Mouse (Mus musculus): Measurements from ENCODE around the gene Ccl6.
A peak's percentile ranks its signal among the peaks of the same experiment; 100 is the strongest.

The Ccl6 gene

DNA sequence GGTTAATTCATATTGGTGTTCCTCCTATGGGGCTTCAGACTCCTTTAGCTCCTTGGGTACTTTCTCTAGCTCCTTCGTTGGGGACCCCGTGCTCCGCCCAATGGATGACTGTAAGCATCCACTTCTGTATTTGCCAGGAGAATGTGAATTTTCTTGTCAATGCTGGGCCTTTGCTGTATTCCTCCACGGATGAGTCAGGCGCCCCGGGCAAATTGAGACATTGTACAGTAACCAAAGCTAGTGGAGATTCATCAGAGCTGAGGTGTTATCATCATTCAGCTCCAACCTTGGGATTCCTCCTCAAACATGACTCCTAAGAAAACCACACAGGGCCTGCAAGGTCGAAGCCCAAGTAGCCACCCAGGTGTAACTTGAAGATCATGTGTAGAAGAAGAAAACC, 4.9 kb upstream of the Ccl6 start:
- no peak for DNase-seq (ENCODE audit: inconsistent ontology term)

GRCm38 (mm10) chr11:83595669-83596455, 3.0 kb upstream of the Ccl6 start:
- no peak for DNase-seq (ENCODE audit: inconsistent ontology term)

DNA sequence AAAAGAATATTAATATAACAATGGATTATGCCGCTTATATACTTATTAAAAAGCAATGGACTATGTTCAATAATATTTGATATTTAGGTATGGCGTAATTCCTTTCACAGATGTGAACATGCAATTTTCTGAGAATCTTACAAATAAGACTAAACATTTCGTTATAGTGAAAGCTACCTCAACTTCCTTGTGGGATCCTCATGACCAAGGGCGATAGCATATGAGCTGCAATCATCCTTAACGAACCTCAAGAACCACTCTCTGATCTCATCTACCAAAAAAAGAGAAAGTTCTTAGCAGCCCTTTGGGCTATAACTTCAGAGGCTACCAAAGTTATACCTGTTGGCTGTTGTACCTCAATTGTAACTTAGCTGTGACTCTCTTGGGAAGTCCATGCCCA, 566 bp upstream of the Ccl6 start:
- DNase-seq (ENCODE audit: inconsistent ontology term): no peak

GRCm38 (mm10) chr11:83584232-83584631, 8.7 kb downstream of the Ccl6 start:
- no peak for DNase-seq (ENCODE audit: inconsistent ontology term)

DNA sequence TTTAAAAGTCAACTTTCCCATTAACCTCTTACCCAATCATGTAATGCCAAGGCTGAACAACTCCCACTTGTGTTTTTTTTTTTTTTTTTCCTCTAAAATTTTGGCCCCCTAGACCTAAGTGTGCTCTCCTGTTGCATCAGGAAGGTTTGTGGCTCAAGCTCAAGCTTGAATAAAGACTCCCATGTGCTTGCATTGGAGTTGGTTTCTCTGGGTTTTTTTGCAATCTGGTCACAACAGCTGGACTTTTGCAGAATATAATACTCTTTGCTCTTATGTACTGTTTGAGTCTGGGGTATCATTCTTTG, 9.5 kb downstream of the Ccl6 start:
- no peak for DNase-seq (ENCODE audit: inconsistent ontology term)

DNA sequence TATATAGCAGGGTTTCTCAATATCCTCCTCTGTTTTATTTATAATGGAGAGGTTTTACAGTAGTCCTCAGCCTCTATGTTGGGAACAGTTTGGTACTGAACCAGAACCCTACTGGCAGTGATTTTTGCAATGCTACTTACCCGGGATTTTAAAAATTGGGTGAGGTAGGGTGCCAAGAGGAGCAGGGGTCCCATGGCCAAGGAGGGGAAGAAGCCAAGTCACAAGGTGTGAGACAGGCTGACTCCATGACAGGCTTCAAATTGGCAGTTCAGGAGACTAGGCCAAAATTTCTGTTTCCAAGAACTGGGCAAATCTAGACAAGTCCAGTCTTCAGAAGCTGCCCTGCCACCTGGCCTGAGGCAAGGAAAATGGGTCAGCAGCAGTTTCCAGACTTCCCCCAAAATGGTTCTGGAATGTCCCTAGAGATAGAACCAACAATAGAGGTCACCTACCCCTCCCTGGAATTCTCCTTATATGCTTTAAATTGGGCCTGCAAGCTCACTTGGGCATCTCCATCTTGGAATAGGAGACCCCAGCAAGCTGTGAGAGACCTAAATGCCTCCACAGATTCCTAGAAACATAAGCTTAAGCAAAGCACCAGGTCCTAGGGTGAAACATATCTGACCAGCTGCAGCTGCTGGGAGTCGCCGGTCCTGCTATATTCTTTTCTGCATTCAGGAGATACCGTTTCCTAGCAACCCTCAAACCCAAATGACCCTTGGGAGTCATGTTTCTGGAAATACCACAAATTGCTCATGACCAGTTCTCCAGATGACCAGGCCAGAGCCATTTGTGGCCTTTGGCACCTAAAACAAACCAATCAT, 10.0 kb downstream of the Ccl6 start:
- peak; percentile 27 for DNase-seq (ENCODE audit: inconsistent ontology term)

- no peak for DNase-seq (ENCODE audit: inconsistent ontology term)
Measured at GRCm38 (mm10) chr11:83581626-83582610, 11.0 kb downstream of the Ccl6 start.

DNA sequence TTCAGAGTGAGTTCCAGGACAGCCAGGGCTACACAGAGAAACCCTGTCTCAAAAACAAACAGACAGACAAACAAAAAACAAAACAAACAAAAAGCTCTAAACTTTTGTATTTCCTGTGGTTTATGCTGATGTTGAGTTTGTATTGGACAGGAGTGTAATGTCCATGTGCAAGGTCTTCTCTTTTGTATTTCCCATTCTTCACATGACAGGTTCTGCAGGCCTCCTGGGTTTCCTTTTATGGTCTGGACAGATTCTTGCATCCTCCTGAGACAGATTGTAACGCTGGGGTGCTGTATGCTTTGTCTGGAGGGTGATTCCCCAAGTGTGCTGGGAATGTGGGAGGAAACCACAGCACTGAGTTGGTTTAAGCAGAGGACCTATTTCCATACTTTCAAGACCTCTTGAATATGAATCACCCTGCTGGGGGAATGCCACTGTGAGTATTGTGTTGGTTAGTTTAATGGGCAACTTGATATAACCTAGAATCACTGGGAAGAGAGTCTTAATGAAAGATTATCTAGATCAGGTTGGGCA, 12.1 kb downstream of the Ccl6 start:
- DNase-seq (ENCODE audit: inconsistent ontology term): no peak

- no peak for DNase-seq (ENCODE audit: inconsistent ontology term)
Measured at GRCm38 (mm10) chr11:83578999-83579398, 13.9 kb downstream of the Ccl6 start.

DNA sequence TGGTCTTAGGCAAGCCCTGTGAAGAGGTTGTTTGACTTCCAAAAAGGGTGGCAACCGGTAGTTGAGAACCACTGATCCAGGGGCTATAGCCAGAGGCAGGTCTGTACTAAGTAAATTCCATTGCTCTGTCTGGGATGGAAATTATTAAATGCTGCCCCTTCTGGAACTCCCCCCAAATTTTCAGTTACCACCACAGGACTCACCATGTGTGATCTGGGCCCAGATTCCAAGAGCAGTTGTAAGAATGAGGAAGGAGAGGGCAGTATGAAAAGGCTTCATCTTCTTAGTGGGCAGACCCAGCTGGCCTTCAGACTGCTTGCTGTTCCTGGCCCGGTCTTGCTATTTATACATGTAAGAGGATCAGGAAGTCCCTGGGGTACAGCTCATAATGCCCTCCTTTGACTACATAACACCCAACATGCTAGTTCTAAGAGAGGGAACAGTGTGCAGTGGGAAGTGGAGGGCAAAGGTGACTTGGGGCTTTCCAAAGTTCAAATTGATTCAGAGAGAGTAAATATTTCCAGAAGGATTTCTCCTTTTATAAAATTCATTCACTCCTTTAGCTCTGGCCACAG, 14.6 kb downstream of the Ccl6 start, which contains the start of gene Ccl9:
Gene Ccl9, minus strand, starts transcription at position 451 of the 575 bp plus-strand sequence.
- no peak for DNase-seq (ENCODE audit: inconsistent ontology term)

DNA sequence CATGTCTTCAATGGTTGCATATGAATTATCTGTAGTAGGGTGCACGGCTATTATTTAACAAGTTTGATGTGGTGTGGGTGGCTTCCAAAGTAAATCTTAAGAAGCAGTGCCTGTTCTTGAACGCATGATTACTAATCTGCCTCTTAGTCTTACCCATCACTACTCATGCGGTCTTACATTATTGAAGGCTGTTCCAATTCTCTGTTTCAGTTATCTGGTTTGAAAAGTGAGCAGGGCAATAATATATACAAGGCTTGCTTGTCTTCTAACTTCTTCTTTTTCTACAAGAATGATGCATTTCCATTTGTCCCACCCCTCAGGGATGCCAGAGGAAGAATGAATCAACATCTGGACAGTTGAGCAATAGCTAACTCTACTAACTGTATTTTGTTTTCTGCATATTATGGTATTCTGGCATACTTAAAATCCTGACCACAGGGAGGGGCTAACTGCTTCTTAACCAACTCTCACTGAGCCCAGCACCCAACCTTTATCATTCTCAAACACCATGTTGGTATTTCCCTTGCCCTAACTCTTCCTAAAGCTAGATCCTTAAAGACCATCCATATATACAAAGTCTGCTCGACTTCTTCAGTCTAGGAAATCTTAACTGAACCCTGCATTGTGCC, 15.8 kb downstream of the Ccl6 start:
- DNase-seq (ENCODE audit: inconsistent ontology term): no peak

GRCm38 (mm10) chr11:83572834-83573233, 20.1 kb downstream of the Ccl6 start:
- no peak for DNase-seq (ENCODE audit: inconsistent ontology term)

DNA sequence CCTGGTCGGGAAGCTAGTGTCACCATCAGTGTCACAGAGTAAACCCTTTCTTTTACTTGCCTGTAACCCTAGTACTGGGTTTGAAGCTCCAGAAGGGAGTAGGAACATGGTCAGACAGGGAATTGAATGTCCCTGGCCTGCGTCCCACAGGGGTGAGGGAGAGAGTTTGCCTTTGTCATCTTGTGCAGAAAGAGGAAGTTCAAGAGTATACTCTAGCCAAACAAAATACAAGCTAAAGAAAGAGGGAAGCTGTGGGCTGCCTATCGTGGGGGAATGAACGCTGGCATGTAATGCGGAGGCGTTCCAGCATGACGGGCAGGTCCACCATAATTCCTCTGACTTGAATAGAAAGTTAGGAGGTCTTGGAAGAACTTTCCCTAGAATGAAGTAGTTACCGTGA, 20.7 kb downstream of the Ccl6 start:
- DNase-seq (ENCODE audit: inconsistent ontology term): no peak

DNA sequence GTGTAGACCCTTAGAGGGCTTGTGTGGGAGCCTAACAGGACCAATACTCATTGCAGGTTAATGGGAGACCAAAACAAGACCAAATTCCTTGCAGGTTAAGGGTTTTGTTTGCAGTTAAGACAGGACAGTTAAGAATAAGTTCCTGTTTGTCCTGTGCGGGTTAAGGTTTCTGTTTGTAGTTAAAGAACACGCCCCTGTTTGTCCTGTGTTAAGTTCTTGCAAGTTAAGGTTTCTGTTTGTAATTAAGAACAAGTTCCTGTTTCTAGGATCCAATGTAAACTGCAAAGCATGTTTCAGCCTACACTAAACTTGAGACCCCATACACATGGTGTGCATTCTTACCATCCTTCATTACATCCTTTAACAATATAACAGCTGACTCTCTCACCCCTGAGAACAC, 22.7 kb downstream of the Ccl6 start:
- no peak for DNase-seq (ENCODE audit: inconsistent ontology term)

GRCm38 (mm10) chr11:83569249-83569648, 23.6 kb downstream of the Ccl6 start:
- DNase-seq (ENCODE audit: inconsistent ontology term): no peak

- no peak for DNase-seq (ENCODE audit: inconsistent ontology term)
Measured at GRCm38 (mm10) chr11:83568786-83569185, 24.1 kb downstream of the Ccl6 start.

DNA sequence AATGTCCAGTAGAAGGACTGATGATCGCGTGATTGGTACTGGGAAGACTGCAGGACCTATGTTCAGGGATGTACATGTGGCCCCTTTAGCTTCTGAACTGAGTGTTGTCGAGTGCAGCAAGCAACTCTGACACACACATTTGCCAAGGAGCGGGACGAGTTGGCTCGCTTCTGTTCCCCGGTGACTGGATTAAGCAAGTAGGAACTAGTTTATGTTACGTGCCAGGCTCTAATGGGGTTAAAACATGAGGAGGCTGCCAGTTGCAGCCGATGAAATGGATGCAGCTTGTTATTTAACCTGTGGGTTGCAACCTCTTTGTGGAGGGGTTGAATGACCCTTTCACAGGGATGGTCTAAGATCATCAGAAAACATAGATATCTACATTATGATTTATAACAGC, 24.8 kb downstream of the Ccl6 start:
- no peak for DNase-seq (ENCODE audit: inconsistent ontology term)

DNA sequence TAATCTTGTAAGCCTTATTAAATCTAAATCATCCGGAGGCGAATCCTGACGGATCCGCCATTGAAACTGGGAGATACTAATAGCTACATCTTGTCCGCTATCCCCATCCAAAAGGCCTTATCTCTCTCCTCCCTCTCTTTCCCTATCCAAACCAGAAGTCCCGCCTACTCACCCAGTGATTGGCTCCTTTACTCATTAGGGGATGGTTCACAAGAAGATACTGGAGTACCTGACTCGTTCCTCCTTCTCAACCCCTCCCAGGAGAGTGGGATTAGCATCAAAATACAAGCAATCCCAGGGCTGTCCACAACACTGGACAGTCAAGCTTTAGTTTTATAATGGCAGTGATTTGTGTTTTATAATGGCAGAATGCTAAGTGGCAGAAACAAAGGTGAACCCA, 25.6 kb downstream of the Ccl6 start:
- no peak for DNase-seq (ENCODE audit: inconsistent ontology term)

- no peak for DNase-seq (ENCODE audit: inconsistent ontology term)
Measured at GRCm38 (mm10) chr11:83566617-83567016, 26.3 kb downstream of the Ccl6 start.

- DNase-seq (ENCODE audit: inconsistent ontology term): peak; percentile 92
Measured at GRCm38 (mm10) chr11:83563754-83564153, 29.1 kb downstream of the Ccl6 start.

All from Muller cell, postnatal 12 days (primary cell).